Mouse (Mus musculus) embryonic facial prominence, embryonic 13.5 days (tissue): Measurements from ENCODE around the gene Ms4a7. TPM values are rescaled to one million over a fixed set of nuclear protein-coding genes. Genes with fewer than 3 reads are reported as not detected.

Source experiments
- polyA plus RNA-seq: library from polyadenylated mRNA; unstranded; fragments of >200 nt; fragmentation: Nextera tagmentation; extraction: Ambion mirVana; gene quantifications from 2 replicates; pipeline ENCODE4 v1.2.1, GENCODE M21; 2015

The Ms4a7 gene
- polyA plus RNA-seq, 1 experiment from 2014 or later, result 3.5 TPM

Other genes starting within 250 kb of the Ms4a7 start
- gene 1700017D01Rik, start 205.3 kb downstream of the Ms4a7 start, polyA plus RNA-seq, result not detected in 2 replicates
- gene 1700025F22Rik, start 170.8 kb downstream of the Ms4a7 start, polyA plus RNA-seq, result not detected in 2 replicates
- not detected in 2 replicates for gene Ms4a13, start 139.4 kb downstream of the Ms4a7 start, polyA plus RNA-seq
- not detected in 2 replicates for gene Ms4a12, start 103.7 kb downstream of the Ms4a7 start, polyA plus RNA-seq
- gene Ms4a1, start 69.9 kb downstream of the Ms4a7 start, polyA plus RNA-seq, result not detected in 2 replicates
- not detected in 2 replicates for gene Ms4a5, start 52.3 kb downstream of the Ms4a7 start, polyA plus RNA-seq
- not detected in 2 replicates for gene Ms4a14, start 21.7 kb downstream of the Ms4a7 start, polyA plus RNA-seq
- 3.2 and 4.6 TPM in 2 replicates for gene Ms4a4a, start 39.4 kb upstream of the Ms4a7 start, polyA plus RNA-seq
- gene Ms4a4c, start 68.6 kb upstream of the Ms4a7 start, polyA plus RNA-seq, result 0.52 and 0.59 TPM in 2 replicates
- gene Ms4a4b, start 107.4 kb upstream of the Ms4a7 start, polyA plus RNA-seq, result 0.13 TPM in 1 of 2 replicates, not detected in the other
- 4.8 and 5.4 TPM in 2 replicates for gene Ms4a6c, start 133.2 kb upstream of the Ms4a7 start, polyA plus RNA-seq
- not detected in 2 replicates for gene Gm8369, start 149.8 kb upstream of the Ms4a7 start, polyA plus RNA-seq
- 5.8 TPM in 2 replicates for gene Ms4a6b, start 180.4 kb upstream of the Ms4a7 start, polyA plus RNA-seq
- gene Ms4a4d, start 200.7 kb upstream of the Ms4a7 start, polyA plus RNA-seq, result 0.17 and 0.31 TPM in 2 replicates